Mouse (Mus musculus) hematopoietic stem cell, adult 5-6 weeks (primary cell): ENCODE results near the gene Chd3. TPM values are rescaled to one million over a fixed set of nuclear protein-coding genes. Genes with fewer than 3 reads are reported as not detected.
A peak's percentile ranks its signal among the peaks of the same experiment; 100 is the strongest.

Source experiments
- ATAC-seq, 2 experiments: fragments of 125-278 bp in 1 of 2; replicated peaks in 1 of 2; 2 replicates each; pipeline ENCODE4 v1.8.0; 2016 to 2017; ENCODE audit warnings: inconsistent platforms in 2 of 2, mild to moderate bottlenecking in 2 of 2, moderate number of reproducible peaks in 2 of 2, low read depth in 1 of 2, moderate TSS enrichment in 1 of 2; ENCODE audit not compliant: low FRiP score in 2 of 2, poor library complexity in 2 of 2, severe bottlenecking in 2 of 2, insufficient read depth in 1 of 2, low TSS enrichment in 1 of 2
- total RNA-seq: library from RNA; stranded (forward); fragments of 172-1452, 232-1000 nt; gene quantifications from 2 replicates; pipeline ENCODE4 v1.2.3, GENCODE M21; 2017

Chd3 gene
- total RNA-seq, 1 experiment from 2014 or later: 128 TPM

DNA sequence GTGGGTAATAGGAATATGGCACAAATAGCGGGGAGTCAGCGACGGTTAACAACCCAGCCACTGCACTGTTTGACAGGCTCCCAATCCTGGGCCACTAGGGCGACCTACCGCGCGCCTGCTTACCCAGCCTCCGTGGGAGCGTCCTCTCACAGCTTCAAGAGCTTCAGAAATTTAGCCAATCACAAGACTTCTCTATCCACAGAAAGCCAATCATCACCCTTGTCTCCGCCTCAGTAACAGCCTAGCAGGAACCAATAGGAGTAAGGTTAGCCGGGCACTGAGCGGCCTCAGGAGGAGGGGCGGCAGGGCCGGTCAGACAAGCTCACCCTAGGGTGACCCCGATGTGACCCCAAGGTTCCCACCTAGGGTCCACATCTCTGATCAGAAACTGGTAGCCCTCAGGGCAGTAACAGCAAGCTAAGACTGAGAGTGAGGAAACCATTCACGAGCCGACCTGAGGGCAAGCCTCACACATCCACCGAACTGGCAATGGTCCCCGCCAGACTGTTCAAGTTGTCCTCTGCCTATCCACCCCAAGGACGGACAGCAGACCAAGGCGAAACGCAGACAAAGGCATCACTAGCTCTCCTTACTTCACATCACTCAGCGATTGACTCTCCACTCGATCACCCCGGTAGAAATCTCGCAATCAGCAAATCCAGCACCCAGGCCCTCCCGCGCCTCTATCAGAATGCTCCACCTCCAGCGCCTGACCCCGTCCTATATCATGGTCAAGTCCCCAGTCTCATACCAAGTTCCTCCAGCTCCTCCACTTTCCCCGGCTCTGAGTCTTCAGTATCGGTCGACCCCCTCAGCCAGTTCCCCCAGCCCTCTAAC lies 39.6 kb upstream of the Chd3 start:
- peak; percentile 64 to 72 for ATAC-seq

DNA sequence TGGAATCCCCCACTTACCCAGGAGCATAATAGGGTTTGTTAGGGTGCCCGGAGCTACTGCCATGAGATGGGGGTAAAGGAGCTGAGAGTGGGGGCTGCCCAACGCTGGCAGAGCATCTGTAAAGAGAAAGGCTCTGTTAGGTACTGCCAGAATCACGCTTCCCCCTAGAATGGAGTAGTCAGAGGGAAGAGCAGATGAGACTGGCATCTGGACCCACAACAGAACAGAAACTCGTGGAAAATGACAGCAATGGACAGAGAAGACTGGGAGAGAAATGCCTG lies 38.5 kb upstream of the Chd3 start:
- no peak for ATAC-seq

DNA sequence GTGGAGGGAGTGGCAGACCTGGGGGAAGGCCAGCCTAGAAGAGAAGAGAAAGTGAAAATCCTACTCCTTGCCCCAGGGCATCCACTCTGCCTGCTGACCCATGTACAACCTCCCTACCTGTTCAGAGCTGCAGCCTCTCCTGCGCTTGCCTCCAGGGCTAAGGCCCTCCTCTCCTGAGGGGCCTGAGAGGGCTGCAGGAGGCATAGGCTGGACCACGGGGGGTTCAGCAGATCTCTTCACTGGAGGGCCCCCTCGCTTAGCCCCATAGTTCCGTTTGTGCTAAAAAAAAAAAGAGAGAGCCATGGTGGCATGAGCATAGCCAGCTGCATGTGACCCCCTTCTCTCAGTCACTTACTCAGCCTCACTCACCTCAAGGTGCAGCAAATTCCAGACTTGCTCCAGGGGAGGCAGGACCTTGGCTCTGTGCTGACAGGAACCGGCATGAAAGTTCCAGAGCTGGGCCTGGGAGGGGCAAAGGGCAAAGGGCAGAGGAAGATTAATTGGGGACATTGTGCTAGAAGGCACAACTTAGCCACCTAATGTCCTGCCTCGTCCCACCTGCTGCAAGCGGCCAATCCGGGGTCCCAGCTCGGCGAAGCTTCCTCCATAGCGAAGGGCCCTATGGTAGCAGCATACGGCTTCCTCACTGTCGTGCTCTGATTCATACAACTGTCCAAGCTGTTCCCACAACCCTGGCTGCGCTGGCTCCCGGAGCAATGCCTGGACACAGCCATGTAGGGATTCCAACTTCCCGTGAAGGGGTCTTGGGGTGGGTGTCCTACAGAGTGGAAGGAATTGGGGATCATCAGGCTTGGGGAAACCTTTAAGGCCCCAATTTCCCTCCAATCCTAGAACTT lies 37.9 kb upstream of the Chd3 start:
- no peak for ATAC-seq

DNA sequence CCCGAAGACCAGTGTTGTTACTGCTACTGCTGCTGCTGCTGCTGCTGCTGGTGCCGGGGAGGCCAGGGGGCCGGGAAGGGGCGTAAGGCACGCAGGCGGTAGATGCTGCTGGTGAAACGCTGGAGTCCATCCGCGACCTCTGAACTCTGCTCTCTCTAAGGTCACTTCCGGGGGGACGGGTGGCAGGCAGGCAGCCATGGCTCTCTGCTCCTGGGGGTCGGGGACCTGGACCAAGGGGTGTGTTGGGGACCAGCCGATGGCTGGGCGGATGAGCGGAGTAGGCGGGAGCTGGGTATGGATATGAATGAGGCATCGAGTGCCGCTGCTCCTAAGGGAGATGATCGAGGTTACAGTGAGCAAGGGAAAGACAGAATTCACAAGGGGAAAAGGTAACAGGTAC lies 37.1 kb upstream of the Chd3 start:
- no peak for ATAC-seq

DNA sequence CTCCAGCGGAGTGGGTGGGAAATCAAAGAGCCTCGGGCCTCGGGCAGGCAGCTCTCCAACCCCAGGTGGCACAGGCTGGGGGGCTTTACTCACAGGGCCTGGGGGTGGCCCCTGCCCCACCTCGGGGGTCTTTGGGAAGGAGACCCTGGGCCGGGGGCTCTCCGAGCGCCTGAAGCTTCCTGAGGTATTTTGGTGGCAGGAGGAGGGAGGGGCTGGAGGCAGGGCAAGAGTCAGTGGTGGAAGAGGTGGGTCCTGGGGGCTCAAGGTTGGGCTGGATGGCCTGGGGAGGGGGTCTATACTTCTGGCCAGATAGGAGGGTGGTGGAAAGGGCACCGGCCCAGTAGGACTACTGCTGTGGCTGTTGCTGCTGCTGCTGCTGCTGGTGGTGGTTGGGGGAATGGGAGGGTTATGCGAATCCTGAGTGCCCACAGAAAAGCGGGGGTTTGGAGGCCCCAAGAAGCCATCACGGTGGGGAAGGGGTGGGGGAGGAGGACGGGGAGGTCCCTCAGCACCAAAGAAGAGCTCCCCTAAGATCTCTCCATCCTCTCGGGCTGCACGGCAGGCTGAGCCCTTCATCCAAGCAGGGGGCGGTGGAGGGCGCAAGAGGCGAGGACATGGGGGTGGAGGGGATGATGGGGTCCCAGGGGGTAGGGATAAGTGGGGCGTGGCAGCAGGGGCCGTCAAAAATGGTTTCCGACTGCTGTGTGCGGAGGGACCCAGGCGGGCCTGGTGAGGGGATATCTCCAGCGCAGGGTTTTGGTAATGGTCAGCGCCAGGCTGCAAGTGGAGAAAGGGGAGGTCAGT lies 36.4 kb upstream of the Chd3 start:
- ATAC-seq: no peak

DNA sequence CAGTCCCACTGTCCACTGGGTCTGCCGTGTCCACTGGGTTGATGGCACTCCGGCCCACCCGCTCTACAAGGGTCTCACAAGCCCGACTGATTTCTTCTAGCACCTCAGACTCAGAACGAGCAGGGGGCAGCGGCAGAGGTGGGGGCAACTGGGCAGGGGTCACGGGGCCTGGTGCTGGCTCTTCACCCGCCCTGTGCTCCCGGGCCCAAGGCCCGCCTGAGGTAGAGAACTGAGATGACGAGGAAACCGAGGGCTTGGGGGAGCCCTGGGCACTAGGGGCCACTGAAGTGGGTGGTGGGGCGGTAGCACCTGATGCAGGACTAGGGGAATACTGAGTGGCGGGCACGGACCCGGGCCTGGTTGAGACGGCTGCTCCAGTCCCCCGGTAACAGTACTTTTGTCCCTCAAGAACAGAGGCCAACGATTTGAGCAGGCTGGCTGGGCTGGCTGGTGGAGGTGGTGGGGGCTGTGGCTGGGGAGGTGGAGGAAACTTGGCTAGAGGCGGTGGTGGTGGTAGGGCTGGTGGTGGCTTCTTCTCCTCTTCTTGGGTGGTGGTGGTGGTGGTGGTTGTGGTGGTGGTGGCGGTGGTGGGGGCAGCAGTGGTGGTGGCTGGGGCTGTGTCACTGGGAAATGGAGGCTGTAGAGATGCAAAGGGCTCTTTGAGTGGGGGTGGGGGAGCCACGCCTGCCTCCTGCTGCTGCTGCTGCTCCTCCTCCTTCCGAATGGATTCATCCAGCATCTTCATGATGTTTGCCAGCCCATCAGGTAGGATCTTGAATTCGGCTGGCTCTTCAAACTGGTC lies 35.6 kb upstream of the Chd3 start:
- ATAC-seq: no peak

DNA sequence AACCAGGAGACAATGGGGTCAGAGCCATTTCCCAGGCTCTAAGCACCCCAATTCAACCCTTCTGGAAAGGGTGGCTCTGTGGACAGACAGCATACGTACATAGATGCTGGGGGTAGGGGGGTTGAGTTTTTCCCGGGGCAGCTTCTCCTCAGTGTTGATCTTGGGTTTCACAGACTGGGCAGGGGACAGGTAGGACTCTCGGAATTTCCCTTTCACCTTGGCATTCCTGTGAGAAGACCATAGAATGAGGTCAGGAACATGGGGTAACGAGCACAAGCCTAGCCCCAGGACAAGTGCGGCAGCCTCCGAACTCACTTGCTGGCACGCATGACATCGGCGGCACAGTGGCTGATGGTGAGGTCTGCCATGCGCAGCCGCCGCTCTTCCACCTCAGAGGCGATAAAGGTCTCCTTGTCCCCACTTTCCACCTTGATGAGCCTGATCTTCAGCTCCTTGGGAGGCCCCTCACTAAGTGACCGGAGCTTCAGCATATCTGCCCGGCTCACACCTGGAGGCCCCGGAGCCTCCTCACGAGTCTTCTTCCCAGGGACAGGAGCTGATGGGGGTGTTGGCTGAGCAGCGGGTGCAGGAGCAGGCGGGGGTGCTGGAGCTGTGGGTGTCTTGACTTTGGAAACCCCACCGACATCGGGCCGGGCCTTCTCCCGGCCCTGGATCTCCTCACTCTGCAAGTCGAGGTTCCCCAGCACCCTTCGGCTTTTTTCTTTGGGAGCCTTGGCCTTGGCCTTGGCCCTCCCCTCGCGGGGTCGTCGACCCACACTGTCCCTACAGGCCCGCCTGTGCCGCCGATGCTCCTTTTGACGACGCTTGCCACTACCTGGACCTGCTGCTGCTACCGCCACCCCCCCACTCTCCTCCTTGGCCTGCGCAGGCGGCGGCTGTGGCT lies 34.7 kb upstream of the Chd3 start:
- ATAC-seq: no peak

DNA sequence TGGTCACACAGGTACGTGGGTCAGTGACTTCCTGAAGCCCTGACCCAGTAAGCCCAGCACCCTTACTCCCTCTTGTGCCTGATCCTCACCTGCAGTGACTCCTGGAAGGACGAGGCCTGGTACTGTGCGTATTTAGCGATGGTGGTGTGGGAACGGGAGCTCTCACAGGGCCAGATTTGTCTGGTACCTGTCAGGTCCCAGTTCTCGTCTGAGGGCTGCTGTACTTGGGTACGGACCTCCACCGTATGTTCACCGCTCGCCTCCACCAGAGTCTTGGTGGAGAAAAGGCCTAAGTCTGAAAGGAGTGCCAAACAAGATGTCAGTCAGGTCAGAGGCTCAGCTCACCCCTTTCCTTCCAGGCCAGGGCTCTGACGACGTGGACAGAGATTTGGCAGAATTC lies 32.8 kb upstream of the Chd3 start:
- ATAC-seq: no peak

DNA sequence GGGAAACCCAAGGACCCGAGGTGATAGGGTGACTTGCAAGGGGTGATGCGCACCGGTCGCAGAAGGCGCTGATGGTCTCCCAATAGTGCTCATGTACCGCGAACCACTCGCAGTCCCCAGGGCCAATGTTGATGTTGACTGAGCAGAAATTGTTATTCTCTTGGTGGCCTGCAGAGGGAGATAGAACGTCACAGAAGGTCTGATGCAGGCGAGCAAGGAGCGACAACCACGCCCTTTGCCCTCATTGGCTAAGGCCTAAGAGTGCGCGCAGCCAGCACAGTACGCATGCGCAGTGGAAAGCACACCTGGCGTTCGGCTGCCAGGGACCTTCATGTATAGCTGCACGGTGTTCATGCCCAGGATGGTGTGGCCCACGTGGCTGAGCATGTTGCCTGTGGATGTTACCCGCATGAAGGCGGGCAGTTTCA lies 32.0 kb upstream of the Chd3 start:
- peak; percentile 76 to 87 for ATAC-seq

DNA sequence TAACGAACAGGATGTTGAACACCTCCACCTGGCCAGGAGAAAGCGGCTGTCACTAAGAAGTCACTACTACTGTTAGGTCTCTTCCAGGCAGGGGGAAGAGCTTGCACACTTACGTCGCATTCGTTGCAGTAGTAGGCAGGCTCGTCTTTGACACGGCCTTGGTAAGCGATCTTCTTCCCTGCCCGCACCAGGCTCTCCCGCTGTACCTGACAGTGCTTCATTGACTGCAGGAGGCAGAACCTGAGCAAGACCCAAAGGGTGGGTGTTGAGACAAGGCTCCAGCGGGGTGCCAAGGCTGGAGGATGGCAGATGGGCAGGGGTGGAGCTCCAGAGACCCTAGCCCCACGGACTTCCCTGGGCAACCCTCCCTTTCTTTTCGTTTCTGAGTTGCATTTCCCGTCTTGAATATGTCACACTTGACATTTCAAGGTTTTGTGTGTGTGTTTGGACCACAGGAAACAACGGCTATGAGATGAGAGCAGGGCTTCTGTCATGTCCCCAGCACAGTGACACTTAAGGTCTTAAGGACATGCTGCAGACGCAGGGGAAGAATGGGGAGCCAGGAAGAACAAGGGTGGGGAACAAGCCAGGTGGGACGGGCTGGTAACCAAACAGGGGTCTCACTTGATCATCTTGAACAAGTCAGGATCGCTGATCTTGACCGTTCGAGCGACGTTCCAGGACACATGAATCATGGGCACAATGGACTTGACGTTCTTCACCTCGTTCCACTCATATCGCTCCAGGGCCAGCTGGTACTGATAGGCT lies 31.1 kb upstream of the Chd3 start:
- ATAC-seq: no peak

DNA sequence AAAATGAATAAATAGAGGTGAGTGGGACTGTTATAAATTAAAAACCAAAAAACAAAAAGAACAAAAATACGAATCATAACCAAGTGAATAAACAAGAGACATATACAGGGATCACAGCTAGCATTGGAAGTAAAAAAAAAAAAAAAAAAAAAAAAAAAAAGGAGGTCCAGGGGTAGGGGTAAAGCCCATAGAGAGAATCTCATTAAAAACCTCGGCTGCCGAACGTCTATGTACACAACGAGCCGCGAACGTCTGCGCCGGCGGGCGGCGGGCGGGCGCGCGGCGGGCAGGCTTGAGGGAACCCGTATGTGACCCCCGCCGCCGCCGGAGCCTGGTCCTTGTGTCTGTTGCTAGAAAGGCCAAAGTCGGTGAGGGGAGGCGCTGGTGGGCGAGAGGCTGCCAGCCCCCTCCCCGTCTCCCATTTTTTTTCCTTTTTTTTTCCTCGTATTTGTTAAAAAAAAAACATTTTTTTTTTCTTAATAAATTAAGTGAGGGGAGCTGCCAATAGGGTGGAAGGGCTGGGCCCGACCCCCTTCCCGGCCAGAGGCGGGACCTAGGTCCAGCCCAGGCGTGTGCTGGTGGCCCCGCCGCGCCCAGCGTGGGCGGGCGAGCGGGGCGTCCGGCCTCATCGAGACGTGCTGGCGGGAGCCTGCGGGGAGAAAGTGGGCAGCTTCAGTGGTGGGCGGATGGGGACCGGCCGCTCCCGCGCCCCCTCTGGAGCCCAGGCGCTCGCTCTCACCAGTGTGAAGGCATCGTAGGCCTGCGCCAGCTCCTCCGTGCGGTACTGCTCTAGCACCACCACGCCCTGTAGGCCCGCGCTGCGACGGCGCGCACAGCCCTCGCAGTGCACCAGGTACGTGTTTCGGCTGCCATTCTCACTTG lies 30.2 kb upstream of the Chd3 start:
- ATAC-seq: no peak

DNA sequence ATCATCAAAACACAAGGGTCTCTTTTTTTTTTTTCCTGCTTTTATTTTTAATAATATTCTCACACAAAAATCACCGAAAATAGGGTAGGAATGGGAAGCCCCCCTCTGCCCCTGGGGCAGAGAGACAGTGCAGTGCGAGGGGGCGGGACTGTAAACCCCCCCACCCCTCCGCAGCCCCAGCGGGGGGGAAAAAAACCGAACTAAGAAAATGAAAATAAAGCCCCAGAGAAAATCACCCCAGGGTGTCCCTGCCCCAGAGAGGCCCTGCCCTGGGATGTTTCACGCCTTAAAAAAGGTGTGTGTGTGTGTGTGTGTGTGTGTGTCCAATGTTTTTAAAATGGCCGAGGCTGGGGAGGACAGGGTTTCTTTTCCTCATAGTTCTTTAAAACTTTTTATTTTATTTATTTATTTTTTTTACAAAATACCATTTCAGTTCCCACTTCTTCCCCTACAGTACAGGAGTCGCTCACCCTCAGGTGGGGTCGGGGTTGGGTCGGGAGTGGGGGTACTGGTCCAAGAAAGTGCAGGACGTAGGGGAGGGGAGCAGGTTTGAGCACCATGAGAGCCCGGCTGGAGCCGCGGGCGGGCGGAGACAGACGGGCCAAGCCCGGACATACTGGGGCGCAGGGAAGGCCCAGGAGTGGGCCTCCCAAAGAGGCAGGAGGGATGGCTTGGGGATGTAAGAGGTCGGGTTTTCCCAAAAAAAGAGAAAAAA lies 29.4 kb upstream of the Chd3 start:
- no peak for ATAC-seq

DNA sequence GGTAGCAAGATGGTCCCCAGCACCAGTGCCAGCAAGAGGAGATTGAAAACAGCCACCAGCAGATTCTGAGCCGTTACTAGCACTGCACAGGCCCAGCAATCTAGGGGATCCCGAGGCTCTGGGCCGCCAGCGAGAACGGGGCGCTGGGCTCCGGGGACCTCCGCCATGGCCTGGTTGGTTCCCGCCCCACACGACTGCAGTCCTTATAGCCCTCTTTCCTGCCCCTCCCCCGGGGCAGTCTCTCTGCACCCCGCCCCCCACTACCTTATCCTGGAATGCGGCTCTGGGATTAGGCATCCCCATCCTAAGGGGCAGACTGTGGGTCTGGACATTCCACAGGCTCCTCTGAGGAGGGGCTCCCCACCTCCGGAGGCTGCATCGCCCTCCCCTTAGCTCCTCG lies 28.9 kb upstream of the Chd3 start, which contains the start of gene Tmem88:
Tmem88 (minus strand) TSS at position 176 of the 400 bp plus-strand sequence.
- ATAC-seq: no peak

DNA sequence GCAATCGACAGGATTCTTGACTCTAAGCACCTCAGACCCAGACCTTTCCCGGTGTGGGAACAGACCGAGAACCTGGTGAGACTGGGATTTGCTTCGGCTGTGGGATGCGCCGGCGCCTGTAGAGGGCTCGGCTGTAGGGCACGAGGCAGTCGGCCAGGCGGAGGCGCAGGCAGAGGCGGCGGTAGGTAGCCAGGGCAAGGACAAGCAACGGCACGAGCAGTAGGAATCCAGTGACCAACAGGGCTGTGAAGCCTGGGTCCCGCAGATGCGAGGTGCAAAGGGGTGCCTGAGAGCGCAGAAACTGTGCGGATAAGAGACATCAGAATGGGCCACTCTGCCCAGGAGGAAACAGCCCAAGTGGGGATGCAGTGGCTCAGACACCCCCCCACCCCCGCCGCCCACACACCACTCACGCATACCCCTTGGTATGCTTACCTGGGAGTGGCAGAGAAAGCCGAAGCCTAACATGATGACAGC lies 28.4 kb upstream of the Chd3 start:
- ATAC-seq: no peak
